Mouse (Mus musculus): ENCODE measurements around the gene Rnf141.

The Rnf141 gene

DNA sequence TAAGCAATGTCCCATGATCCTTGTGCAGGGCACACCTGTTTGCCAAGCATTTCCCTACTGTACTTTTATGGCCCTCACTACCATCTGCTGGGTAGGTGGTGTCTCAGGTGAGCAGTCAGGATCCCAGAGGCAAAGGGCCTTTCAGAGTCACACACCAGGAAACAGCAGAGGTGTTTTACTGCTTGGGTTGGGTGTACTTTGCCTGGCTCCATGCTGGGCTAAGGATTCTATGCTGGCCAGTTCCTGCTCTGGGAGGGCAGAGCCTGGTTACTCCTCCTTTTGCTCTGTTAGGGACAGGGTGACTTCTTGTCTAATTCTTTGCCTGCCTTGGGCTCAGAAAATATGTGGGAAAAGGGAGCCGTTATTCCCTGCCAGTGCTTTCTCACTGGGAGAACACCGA is 51.4 kb downstream of the Rnf141 start:
- DNase-seq, result no peak

GRCm38 (mm10) chr7:110792201-110792600 is 52.1 kb downstream of the Rnf141 start:
- DNase-seq, result no peak

GRCm38 (mm10) chr7:110790878-110791277 is 53.4 kb downstream of the Rnf141 start:
- peak; percentile 66 for DNase-seq

DNA sequence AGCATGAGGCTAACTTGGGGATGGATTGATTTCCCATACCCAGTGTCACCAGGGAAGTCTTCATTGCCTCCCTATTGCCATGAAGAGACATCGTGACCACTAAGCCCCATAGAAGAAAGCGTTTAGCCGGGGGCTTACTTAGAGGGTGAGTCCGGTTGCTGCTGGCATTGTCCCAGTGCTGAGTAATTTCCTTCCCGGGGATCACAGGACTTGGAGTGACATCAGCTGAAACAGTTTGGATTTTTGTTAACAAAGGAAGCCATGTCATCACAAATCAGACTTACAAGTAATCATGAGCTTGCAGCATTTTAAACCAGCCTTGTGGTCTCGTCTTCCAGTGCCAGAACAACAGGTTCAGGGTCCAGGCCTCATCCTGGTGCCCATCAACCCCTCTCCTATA is 56.9 kb downstream of the Rnf141 start:
- DNase-seq, result peak; percentile 71

DNA sequence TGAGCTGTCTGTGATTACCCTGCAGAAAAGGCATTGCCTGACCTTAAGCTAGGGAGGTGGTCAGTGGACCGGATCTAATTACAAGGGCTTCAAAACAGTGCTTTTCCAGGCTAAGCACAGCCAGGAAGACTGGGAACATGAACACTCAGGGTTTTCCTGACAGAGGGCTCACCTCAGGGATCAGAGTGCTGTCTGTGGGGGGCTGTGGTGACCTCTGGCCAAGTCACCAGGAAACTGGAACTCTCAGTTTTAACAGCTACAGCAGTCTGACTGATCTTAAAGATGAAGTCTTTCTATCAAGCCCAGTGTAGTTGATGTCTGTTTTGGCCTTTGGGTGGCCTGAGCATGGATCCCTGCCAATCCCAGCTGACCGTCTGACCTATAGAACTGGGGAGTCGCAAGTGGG is 58.5 kb downstream of the Rnf141 start:
- peak; percentile 85 for DNase-seq

DNA sequence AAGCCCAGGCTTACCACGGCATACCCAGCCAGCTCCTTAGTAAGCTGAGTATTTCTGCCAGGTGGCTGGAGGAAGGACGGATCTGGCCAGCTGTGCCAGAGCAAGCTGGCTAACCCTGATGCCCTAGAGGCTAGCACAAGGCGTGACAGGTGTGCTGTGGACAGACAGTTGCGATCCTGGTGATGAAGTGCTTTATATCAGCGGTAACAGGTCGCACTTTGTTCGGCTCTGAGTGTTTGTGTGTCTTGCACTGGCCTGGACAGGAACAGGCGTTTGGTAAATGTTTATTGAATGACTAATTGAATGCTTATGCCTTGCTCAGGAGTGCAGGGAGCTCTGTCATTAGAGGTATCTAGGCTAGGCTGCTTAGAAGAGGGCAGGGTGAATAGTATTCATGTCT is 59.3 kb downstream of the Rnf141 start:
- DNase-seq, result no peak

- DNase-seq, result no peak
These were observed 61.3 kb downstream of the Rnf141 start for GRCm38 (mm10) chr7:110782845-110783478.

GRCm38 (mm10) chr7:110782135-110782534 is 62.1 kb downstream of the Rnf141 start:
- peak; percentile 75 for DNase-seq

DNA sequence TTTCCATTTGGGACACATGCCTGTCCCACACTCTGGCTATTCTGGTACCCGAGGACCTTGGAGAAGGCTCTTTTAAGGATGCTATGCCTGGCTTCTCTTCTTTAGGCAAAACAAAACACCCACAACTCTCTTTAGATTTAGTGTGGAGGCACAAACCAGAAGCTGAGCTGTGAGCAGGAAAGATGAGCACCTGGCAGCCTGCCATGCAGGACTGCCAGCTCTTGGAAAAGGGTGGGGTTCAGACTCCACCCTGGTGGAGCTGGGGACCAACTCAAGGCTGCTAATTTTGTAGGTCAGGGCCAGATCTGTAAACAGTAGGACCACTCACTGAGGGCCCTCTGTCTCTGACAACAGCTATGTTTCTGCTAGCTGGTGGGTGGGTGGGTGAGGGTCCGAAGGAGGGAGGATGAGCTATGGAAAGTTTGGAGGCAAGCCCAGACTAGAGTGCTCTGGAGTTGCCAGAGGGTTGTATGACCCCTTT is 63.0 kb downstream of the Rnf141 start:
- DNase-seq, result no peak

DNA sequence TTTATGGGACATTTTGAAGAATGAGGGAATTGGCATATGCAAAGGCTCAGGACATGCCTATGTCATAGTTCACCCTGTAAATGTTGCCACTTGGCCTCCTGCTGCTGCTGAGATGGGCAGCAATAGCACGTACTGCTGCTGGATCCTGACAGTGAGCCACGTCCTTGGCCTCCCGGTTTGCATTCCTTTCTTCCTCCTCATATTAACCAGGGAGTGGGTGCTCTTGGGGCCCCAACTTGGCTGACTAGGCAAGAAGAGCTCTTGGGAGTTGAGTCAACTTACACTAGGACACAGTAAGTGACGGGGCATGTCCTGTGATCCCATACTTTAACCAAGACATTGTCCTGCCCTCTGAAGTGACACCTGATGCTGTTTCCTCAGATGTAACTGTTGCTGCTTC is 63.7 kb downstream of the Rnf141 start:
- DNase-seq, result no peak

DNA sequence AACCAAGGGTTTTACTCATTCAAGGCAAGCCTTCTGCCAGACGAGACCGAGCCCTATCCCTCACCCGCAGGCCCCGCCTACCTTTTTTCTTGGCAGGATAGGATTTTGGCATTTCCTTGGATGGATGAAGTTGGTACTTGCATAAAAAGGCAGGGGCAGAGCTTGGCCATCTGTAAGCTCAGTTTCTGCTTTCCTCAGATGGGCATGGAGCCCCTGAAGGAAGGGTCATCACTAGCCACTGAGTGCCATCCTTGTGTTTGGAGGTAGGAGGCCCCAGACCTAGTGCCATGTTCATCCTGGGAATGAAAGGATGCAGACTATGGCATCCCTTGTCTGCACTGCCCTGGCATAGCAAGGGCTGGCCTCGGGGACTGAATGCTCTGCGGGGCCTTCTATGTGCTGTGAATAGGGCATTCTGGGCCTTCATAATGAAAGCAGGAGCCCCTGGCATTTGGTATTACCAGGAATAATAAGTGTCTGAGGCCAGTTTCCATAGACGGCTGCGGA is 64.6 kb downstream of the Rnf141 start:
- DNase-seq, result no peak

GRCm38 (mm10) chr7:110778933-110779332 is 65.3 kb downstream of the Rnf141 start:
- DNase-seq, result no peak

- DNase-seq, result no peak
These were observed 66.9 kb downstream of the Rnf141 start for GRCm38 (mm10) chr7:110777146-110778001.

DNA sequence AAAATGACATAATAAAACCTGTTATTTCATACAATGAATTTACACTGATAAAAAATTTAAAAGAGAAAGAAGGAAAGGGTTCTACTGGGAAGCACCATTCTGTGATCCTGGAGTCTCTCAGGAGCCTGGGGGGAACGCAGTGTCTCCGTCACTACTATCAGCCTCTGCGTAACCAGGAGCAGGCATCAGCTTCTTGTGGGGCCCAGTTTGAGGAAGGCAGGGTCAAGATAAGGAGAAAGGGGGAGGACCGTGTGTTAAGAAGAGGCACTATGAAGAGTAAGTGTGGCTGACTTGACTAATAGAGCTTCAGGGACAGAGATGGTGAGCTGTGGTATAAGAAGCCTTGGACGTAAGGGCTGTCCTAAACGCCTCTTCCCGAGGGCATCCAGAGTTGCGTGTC is 69.6 kb downstream of the Rnf141 start:
- DNase-seq, result no peak

DNA sequence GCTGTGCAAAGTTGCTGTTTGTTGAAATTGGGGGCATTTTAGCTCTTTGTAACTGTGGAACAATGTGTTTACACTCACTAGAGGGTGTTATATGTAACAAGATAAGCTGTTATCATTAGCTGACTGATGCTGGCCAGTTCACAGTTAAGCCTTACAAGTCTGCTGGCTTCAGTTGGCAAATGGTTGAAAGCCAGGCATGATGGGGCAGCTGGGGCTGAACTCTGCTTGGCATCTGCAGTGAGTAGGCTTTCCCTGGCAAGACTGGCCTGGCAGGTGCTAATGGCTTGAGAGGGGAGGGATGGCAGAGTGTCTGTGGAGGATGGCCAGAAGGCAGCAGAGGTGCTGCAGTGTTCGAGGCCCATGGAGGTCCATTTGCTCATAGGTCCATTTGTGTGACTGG is 70.2 kb downstream of the Rnf141 start:
- no peak for DNase-seq

GRCm38 (mm10) chr7:110773204-110774002 is 70.9 kb downstream of the Rnf141 start:
- peak; percentile 86 for DNase-seq

DNA sequence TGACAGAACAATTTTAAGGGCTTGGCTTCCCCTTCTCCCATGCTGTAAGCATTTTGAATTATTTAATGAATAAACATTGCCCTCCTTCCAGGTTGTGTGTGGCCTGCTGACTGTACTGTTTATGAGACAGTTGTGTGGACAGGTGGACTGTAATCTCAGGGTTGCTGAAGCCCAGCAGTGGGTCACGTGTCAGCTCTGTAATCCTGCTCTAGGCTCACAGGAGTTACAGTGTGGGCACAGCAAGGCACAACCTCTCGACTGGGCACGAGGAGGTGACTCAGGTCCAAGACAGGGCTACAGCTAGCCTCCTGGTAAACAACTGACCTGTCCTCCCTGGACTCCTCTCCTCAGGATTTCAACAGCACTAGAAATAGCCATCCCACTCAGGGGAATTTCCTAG is 71.9 kb downstream of the Rnf141 start:
- DNase-seq, result peak; percentile 64

DNA sequence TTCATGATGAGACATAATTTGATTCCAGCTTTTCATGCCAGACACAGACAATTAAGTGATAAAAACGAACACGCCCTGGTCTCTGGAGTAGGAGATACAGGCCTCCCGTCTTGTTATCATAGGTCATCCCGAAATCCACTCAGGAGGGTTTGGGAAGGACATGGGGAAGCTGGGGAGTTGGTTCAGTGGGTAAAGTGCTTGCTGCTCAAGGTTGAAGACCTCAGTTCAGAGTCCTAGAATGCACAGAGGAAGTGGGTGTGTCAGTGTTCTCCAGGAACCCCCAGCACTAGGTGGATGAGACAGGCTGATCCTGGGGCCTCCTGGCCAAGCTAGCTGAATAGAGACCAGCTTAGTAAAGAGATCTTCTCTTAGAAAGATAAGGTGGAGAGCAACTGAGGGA is 73.3 kb downstream of the Rnf141 start:
- DNase-seq, result no peak

DNA sequence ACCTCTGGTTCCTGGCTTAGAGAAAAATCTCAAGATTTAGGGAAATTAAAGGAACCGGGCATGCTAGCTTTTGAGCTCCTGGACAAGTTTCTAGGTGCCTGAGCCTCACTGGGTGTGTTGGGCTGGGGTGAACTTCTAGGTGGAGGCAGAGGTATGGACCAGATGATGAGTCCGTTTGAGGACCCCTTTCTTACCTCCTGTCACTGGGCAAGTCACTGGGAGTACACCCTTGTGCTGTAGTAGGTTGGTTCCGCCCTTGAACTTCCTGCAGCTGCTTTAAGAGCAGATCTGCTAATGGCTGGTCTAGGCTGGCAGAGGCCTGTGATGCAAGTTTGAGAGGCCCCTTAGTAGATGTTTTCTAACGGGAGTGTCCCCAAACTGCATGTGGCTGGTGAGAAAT is 75.2 kb downstream of the Rnf141 start:
- peak; percentile 51 for DNase-seq

GRCm38 (mm10) chr7:110768451-110769064 is 75.7 kb downstream of the Rnf141 start:
- peak; percentile 66 for DNase-seq

- peak; percentile 73 for DNase-seq
These were observed 76.3 kb downstream of the Rnf141 start, which contains the start of gene Ampd3 for GRCm38 (mm10) chr7:110768001-110768400. Gene Ampd3 (plus strand): TSS chr7:110768206.

DNA sequence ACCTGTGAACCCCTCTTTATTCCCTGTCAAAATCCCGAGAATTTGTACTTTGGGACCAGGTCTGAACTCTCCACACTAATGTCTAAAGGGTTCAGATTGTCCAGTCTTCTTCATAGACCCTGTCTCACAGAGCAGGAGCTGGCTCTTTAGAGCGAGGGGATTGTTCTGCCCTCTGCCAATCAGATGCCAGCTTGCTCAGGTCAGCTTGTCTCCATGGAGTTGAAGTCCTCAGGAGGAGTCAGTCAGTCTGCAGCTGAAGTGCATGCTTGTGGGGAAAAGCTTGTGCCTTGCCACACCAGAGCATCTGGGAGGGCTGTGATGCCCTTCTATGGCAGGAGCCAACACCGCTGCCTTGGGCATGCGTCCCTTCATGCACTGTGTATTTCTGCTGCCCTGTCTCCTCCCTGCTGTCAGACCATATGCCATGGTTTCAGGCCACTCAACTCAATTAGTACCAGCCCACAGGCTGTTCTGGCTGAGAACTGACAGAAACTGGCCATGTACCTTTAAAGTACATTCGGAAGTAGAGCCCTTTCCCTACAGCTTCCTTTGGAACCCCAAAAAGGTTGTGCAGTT is 81.6 kb downstream of the Rnf141 start:
- no peak for DNase-seq

Measured in kidney, postnatal 14 days (tissue).